Mouse (Mus musculus) erythroblast, embryonic 14.5 days (primary cell): ENCODE results near the gene Nup35.

Experiments used
- GATA1 ChIP-seq: IDR thresholded peaks from 2 replicates; pipeline ENCODE4 v1.6.1; 2012; ENCODE audit warnings: low read length, inconsistent platforms, mixed read lengths
- TAL1 ChIP-seq: IDR thresholded peaks from 3 replicates; pipeline ENCODE4 v1.6.1; 2012; ENCODE audit warnings: low read length, inconsistent platforms, mixed read lengths

DNA sequence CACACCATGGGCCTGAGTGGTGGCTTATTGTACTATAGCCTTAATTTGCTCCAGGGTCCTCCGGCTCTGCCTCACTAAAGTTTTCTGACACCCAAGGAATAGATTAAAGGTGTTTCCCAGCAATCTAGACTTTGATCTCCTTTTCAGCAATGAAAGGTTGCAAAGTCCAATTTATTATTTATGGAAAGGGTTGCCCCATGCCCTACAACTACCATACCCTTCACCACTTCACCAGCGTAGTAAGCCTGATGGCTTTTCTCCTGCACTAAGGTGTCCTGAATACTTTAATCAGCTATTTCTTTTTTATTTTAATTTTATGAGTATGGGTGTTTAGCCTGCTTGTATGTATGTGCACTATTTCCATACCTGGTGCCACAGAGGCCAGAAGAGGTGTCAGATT lies 45.6 kb downstream of the Nup35 start:
- TF ChIP-seq GATA1, result no peak
- TF ChIP-seq TAL1, result no peak
